Mouse (Mus musculus) intestine, postnatal 0 days (tissue): ENCODE results near the gene Il1rl2. TPM values are rescaled to one million over a fixed set of nuclear protein-coding genes. Genes with fewer than 3 reads are reported as not detected.
A peak's percentile ranks its signal among the peaks of the same experiment; 100 is the strongest.

ENCODE experiments used
- ATAC-seq: fragments of 200-750 bp; cut with Nextera tagmentation; 2 replicates; pipeline ENCODE4 v1.8.0; 2017; ENCODE audit warnings: mild to moderate bottlenecking, moderate TSS enrichment, moderate library complexity
- H3K27ac ChIP-seq: fragments of 300-500 bp; sonication (generic); 2 replicates; pipeline ENCODE4 v1.5.1; 2014; ENCODE audit warnings: mild to moderate bottlenecking, low read depth, low read length, moderate library complexity
- H3K27me3 ChIP-seq: fragments of 300-500 bp; sonication (generic); replicated peaks from 2 replicates; pipeline ENCODE4 v1.6.1; 2014; ENCODE audit warnings: low read length, mixed read lengths; ENCODE audit not compliant: control insufficient read depth, insufficient read depth
- H3K36me3 ChIP-seq: fragments of 300-500 bp; sonication (generic); 2 replicates; pipeline ENCODE4 v1.6.1; 2014; ENCODE audit warnings: mild to moderate bottlenecking, moderate library complexity; ENCODE audit not compliant: control insufficient read depth, insufficient read depth
- H3K4me1 ChIP-seq: fragments of 300-500 bp; sonication (generic); replicated peaks from 2 replicates; pipeline ENCODE4 v1.6.1; 2014; ENCODE audit warnings: antibody characterized with exemption, low read length, mixed read lengths; ENCODE audit not compliant: control insufficient read depth, insufficient read depth
- H3K4me2 ChIP-seq: fragments of 300-500 bp; sonication (generic); replicated peaks from 2 replicates; pipeline ENCODE4 v1.6.1; 2014; ENCODE audit warnings: low read depth, mild to moderate bottlenecking, moderate library complexity
- H3K4me3 ChIP-seq: fragments of 300-500 bp; sonication (generic); 2 replicates; pipeline ENCODE4 v1.5.1; 2014; ENCODE audit warnings: low read depth, low read length
- H3K9ac ChIP-seq: fragments of 300-500 bp; sonication (generic); 2 replicates; pipeline ENCODE4 v1.6.1; 2014; ENCODE audit warnings: mild to moderate bottlenecking, low read depth, low read length
- H3K9me3 ChIP-seq: fragments of 300-500 bp; sonication (generic); 2 replicates; pipeline ENCODE4 v1.6.1; 2016; ENCODE audit warnings: mixed run types; ENCODE audit not compliant: control insufficient read depth
- CTCF ChIP-seq: sonication (generic); IDR thresholded peaks from 2 replicates; pipeline ENCODE4 v1.5.1; 2016; ENCODE audit warnings: low read depth, mild to moderate bottlenecking, control low read depth, antibody characterized with exemption, moderate library complexity
- WGBS: fragments of 180-500 bp; shearing (Covaris S2); extraction: QIAGEN DNeasy Blood & Tissue Kit; methylation state at CpG from one replicate; pipeline ENCODE4 v1.1.7; 2014; 5-methylcytosine and 5-hydroxymethylcytosine counted together
- polyA plus RNA-seq: library from polyadenylated mRNA; unstranded; fragments of >200 nt; fragmentation: Nextera tagmentation; extraction: Ambion mirVana; gene quantifications from 2 replicates; pipeline ENCODE4 v1.2.1, GENCODE M21; 2015

Il1rl2 gene
- polyA plus RNA-seq, 1 experiment from 2014 or later = 3.3 TPM

DNA sequence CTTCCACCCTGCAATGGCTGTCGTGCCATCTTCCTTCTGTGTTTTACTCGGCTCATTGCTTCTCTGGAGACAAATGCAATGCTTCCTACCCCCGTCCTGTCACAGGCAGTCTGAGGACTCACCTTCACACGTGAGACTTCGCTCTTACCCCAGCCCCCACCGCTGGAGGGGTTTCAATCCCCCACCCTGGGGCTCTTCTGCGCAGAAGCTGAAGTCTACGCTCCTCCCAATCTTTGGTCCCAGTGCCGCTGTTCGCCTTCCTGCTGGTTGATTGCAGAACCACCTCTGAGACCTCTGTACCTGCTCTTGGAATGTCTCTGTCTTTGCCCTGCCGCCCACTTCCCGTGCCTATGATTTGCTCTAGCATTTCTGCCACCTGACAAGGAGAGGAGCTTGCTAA lies 10.4 kb upstream of the Il1rl2 start:
- TF ChIP-seq CTCF = no peak
- H3K4me2 ChIP-seq = no peak overlapping the region
- no peaks in the 10 kb centered on the region for H3K9me3 ChIP-seq
- no peak overlapping the region for H3K27ac ChIP-seq
- H3K9ac ChIP-seq = no peak overlapping the region
- no peaks in the 10 kb centered on the region for H3K27me3 ChIP-seq
- H3K4me3 ChIP-seq = no peak overlapping the region
- 80% methylated on average over 12 of the region's 12 CpGs for WGBS
- H3K4me1 ChIP-seq = no peaks in the 10 kb centered on the region
- no peak for ATAC-seq
- peaks cover 8% of the 10 kb centered on the region; the same call in 1 of the 2 replicates for H3K36me3 ChIP-seq

DNA sequence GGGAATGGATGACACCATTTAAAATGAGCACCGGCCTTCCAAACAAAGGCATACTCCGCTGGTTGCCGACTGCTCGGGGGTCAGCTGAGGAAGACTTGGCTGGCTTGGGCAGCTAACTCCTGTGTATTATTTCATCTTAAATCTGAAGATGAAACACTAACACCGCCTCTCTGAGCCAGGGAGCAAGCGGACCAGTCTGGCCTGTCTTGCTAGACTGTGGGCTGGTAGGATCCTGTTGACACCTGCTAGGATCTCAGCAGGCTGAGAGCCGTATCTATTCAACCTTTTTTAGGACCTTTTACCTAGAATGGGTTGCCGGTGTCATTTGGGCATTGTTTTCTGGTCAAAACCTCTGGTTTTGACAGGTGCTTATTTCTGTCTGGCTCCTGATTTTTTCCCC lies 6.8 kb upstream of the Il1rl2 start:
- H3K4me1 ChIP-seq = no peaks in the 10 kb centered on the region
- H3K36me3 ChIP-seq = peaks cover 8% of the 10 kb centered on the region; the same call in 1 of the 2 replicates
- no peak for TF ChIP-seq CTCF
- no peak overlapping the region for H3K9ac ChIP-seq
- no peaks in the 10 kb centered on the region for H3K27me3 ChIP-seq
- no peak overlapping the region for H3K4me2 ChIP-seq
- WGBS = 89% methylated on average over 8 of the region's 8 CpGs
- ATAC-seq = no peak
- H3K9me3 ChIP-seq = no peaks in the 10 kb centered on the region
- no peak overlapping the region for H3K27ac ChIP-seq
- no peak overlapping the region for H3K4me3 ChIP-seq

DNA sequence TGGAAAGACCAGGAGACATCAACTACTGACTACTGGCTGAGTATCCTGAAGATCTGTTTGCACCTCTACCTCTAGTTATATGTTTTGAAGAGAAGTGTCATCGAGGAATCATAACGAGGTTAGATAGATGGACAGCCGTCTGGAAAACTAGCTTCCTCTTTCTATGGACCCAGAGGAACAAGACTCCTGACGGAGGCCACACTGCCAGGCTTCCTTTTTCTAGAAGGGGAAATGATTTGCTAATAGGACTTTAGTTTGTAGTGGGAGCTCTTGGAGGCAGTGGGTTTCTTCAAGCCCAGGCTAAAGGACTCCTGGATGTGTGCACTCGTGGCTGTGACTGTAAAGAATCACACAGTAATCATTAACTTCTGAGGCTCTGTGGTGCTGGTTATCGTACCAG lies 2.6 kb upstream of the Il1rl2 start:
- peaks cover 6% of the 10 kb centered on the region; the same call in 1 of the 2 replicates for H3K4me1 ChIP-seq
- H3K4me2 ChIP-seq = no peak overlapping the region
- WGBS = 74% methylated on average over 6 of the region's 6 CpGs
- no peak overlapping the region for H3K9ac ChIP-seq
- no peak overlapping the region for H3K27ac ChIP-seq
- H3K9me3 ChIP-seq = no peaks in the 10 kb centered on the region
- no peak for ATAC-seq
- H3K4me3 ChIP-seq = no peak overlapping the region
- H3K36me3 ChIP-seq = no peaks in the 10 kb centered on the region
- 0 out of 2 replicates have a peak, but pooled peaks cover 8% of the 10 kb centered on the region for H3K27me3 ChIP-seq
- TF ChIP-seq CTCF = no peak

DNA sequence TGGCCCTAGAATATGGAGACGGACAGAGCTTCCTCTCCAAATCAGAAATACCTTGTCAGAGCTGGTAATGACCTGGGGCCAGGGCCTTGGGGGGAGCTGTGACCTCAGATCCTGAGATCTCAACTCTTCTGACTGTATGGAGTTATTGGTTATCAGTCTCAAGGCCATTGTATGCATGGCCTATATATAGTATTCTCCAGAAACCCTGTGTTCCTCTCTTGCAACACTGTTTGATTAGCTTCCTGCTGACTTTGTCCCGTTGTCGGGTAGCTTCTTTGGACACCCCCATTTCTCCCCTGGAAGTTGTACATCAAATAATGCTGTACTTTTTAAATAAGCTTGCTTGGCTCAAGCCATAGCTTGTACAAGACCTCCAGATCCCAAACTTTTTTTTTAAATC lies 1.9 kb upstream of the Il1rl2 start:
- H3K4me2 ChIP-seq = no peak overlapping the region
- TF ChIP-seq CTCF = no peak
- WGBS = 84% methylated on average over 3 of the region's 3 CpGs
- no peak overlapping the region for H3K4me3 ChIP-seq
- 0 out of 2 replicates have a peak, but pooled peaks cover 8% of the 10 kb centered on the region for H3K27me3 ChIP-seq
- no peak overlapping the region for H3K27ac ChIP-seq
- no peak for ATAC-seq
- H3K9ac ChIP-seq = no peak overlapping the region
- no peaks in the 10 kb centered on the region for H3K36me3 ChIP-seq
- no peaks in the 10 kb centered on the region for H3K9me3 ChIP-seq
- H3K4me1 ChIP-seq = peaks cover 6% of the 10 kb centered on the region; the same call in 1 of the 2 replicates

DNA sequence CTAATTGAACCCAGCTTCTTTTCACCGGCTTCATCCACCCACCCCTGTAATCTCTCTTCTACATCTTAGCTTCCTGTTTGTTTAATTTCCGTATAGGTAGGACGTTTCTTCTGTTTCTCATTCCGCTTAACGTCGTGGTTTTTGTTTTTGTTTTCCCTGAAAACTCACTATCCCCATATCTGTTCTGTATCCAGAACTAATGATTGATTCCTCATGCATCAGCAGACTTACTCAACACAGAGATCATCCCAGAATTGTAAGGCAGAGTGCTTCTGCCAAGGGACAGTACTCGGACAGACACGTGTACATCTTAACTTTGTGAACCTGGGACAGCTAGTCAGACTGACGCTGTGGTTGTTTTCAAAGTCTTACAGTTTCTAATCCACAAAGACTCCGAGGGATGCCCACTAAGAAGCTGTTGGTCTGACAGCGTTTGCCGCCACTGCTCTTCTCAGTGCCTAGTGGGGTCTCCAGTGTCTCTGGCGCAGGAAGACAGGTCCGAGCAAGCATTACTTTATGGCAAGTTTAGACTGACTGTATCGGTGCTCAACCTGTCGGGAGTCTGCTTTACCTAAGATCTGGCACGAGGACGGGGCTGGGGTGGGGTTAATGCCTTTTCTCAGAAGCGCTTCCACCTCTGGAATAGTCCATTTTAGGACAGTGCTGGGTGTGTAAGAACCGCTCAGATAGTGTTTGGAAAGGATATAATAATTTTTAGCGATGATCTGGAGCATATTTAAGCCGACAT lies 719 bp downstream of the Il1rl2 start:
- H3K4me2 ChIP-seq = peak overlapping the region; percentile 74
- no peaks in the 10 kb centered on the region for H3K36me3 ChIP-seq
- no peak for ATAC-seq
- H3K27me3 ChIP-seq = 0 out of 2 replicates have a peak, but pooled peaks cover 8% of the 10 kb centered on the region
- peak overlapping the region; percentile 42 for H3K9ac ChIP-seq
- H3K9me3 ChIP-seq = no peaks in the 10 kb centered on the region
- peaks cover 6% of the 10 kb centered on the region; the same call in 1 of the 2 replicates for H3K4me1 ChIP-seq
- TF ChIP-seq CTCF = no peak
- WGBS = 5% methylated on average over 22 of the region's 22 CpGs
- H3K4me3 ChIP-seq = peak overlapping the region; percentile 41
- no peak overlapping the region for H3K27ac ChIP-seq

DNA sequence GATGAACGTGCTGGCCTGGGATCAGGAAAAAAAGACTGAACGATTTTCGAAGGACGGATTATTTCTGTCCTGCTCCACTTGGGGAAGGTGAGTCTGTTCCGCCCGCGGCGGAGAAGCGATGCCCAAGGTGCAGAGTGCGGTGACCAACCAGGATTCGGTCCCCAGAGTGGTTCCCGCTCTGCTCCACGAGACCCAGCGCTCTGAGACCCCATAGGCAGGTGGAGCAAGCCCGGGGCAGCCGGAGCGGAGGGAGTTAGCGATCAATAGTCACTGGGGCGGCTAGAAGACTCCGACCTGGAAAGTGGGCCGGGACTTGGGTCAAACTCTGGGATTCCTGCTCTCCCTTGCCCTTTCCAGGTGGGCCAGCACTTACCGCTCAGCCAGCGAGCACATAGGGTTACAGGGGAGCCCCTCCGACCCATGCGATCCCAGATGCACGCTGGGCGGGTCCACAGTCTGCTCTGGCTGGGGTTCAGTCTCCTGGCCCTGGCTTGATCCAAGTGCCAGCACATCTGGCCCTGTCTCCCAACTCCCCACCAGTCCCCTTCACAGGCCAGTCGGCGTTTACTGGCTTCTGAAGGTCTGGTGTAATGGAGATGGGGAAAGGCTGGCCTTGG lies 1.4 kb downstream of the Il1rl2 start:
- peak; percentile 13; the same call in 1 of the 2 replicates for ATAC-seq
- no peaks in the 10 kb centered on the region for H3K36me3 ChIP-seq
- no peaks in the 10 kb centered on the region for H3K9me3 ChIP-seq
- 10% methylated on average over 29 of the region's 29 CpGs for WGBS
- peaks cover 6% of the 10 kb centered on the region; the same call in 1 of the 2 replicates for H3K4me1 ChIP-seq
- H3K27me3 ChIP-seq = 0 out of 2 replicates have a peak, but pooled peaks cover 8% of the 10 kb centered on the region
- peak overlapping the region; percentile 74 for H3K4me2 ChIP-seq
- H3K27ac ChIP-seq = no peak overlapping the region
- peak overlapping the region; percentile 41 for H3K4me3 ChIP-seq
- no peak for TF ChIP-seq CTCF
- peak overlapping the region; percentile 42 for H3K9ac ChIP-seq
